Mouse (Mus musculus) lung, postnatal 0 days (tissue): Measurements from ENCODE around the gene Gm4869. TPM values are rescaled to one million over a fixed set of nuclear protein-coding genes. Genes with fewer than 3 reads are reported as not detected.
A peak's percentile ranks its signal among the peaks of the same experiment; 100 is the strongest.

Experiments used
- ATAC-seq: fragments of 200-750 bp; cut with Nextera tagmentation; 2 replicates; pipeline ENCODE4 v1.8.0; 2017; ENCODE audit warnings: moderate library complexity
- DNase-seq: peaks from one replicate; pipeline ENCODE4 v3.0.0-alpha.2; 2016; ENCODE audit warnings: low spot score
- H3K27ac ChIP-seq: fragments of 300-500 bp; sonication (generic); 2 replicates; pipeline ENCODE4 v1.5.1; 2014; ENCODE audit warnings: antibody characterized with exemption, mild to moderate bottlenecking, low read length, mixed read lengths
- H3K27me3 ChIP-seq: fragments of 300-500 bp; sonication (generic); replicated peaks from 2 replicates; pipeline ENCODE4 v1.6.1; 2014; ENCODE audit warnings: low read length, mixed read lengths; ENCODE audit not compliant: insufficient read depth
- H3K36me3 ChIP-seq: fragments of 300-500 bp; sonication (generic); 2 replicates; pipeline ENCODE4 v1.6.1; 2014; ENCODE audit warnings: low read length, mixed read lengths; ENCODE audit not compliant: insufficient read depth
- H3K4me1 ChIP-seq: fragments of 300-500 bp; sonication (generic); 2 replicates; pipeline ENCODE4 v1.6.1; 2014; ENCODE audit warnings: antibody characterized with exemption, low read depth, low read length, mixed read lengths; ENCODE audit not compliant: insufficient read depth
- H3K4me2 ChIP-seq: fragments of 300-500 bp; sonication (generic); replicated peaks from 2 replicates; pipeline ENCODE4 v1.6.1; 2014; ENCODE audit warnings: low read depth, mild to moderate bottlenecking, low read length, moderate library complexity, mixed read lengths
- H3K4me3 ChIP-seq: fragments of 300-500 bp; sonication (generic); 2 replicates; pipeline ENCODE4 v1.5.1; 2014; ENCODE audit warnings: low read depth, low read length
- H3K9ac ChIP-seq: fragments of 300-500 bp; sonication (generic); replicated peaks from 2 replicates; pipeline ENCODE4 v1.6.1; 2014; ENCODE audit warnings: low read depth, mild to moderate bottlenecking
- H3K9me3 ChIP-seq: fragments of 300-500 bp; sonication (generic); 2 replicates; pipeline ENCODE4 v1.6.1; 2016; ENCODE audit warnings: low read length, mixed read lengths
- CTCF ChIP-seq: IDR thresholded peaks from 2 replicates; pipeline ENCODE4 v1.5.1; 2016; ENCODE audit warnings: antibody characterized with exemption, mild to moderate bottlenecking
- EP300 ChIP-seq: IDR thresholded peaks from 2 replicates; pipeline ENCODE4 v1.6.1; 2016; ENCODE audit warnings: antibody characterized with exemption, mild to moderate bottlenecking, control low read depth
- WGBS: fragments of 180-500 bp; shearing (Covaris S2); extraction: QIAGEN DNeasy Blood & Tissue Kit; methylation state at CpG from one replicate; pipeline ENCODE4 v1.1.7; 2014; 5-methylcytosine and 5-hydroxymethylcytosine counted together
- polyA plus RNA-seq: library from polyadenylated mRNA; unstranded; fragments of >200 nt; fragmentation: Nextera tagmentation; extraction: Ambion mirVana; gene quantifications from 2 replicates; pipeline ENCODE4 v1.2.1, GENCODE M21; 2015

Gm4869 gene
- polyA plus RNA-seq, 1 experiment from 2014 or later: not detected

- no peak overlapping the region for H3K9ac ChIP-seq
- ATAC-seq (peak; percentile 67), DNase-seq (peak; percentile 73)
- no peaks in the 10 kb centered on the region for H3K4me1 ChIP-seq
- TF ChIP-seq EP300: no peak
- TF ChIP-seq CTCF: peak; percentile 80
- no peaks in the 10 kb centered on the region for H3K9me3 ChIP-seq
- H3K27ac ChIP-seq: no peak overlapping the region
- 35% methylated on average over 8 of the region's 8 CpGs for WGBS
- H3K4me2 ChIP-seq: no peak overlapping the region
- no peaks in the 10 kb centered on the region for H3K27me3 ChIP-seq
- no peak overlapping the region for H3K4me3 ChIP-seq
- no peaks in the 10 kb centered on the region for H3K36me3 ChIP-seq
Observed at GRCm38 (mm10) chr5:140411339-140411738, 34.1 kb upstream of the Gm4869 start.

- Histone ChIP-seq H3K4me1 (peaks cover 2% of the 10 kb centered on the region; the same call in 1 of the 2 replicates), H3K9ac (no peak overlapping the region), H3K4me3 (no peak overlapping the region), H3K36me3 (no peaks in the 10 kb centered on the region), H3K9me3 (no peaks in the 10 kb centered on the region), H3K27me3 (no peaks in the 10 kb centered on the region), H3K27ac (no peak overlapping the region), H3K4me2 (no peak overlapping the region)
- TF ChIP-seq EP300 (no peak), CTCF (no peak)
- no peak for DNase-seq
- ATAC-seq: no peak
- 51% methylated on average over 4 of the region's 4 CpGs for WGBS
Observed at GRCm38 (mm10) chr5:140414647-140415046, 30.8 kb upstream of the Gm4869 start.

GRCm38 (mm10) chr5:140418106-140418488 lies 27.3 kb upstream of the Gm4869 start:
- Histone ChIP-seq H3K4me2 (peak overlapping the region; percentile 89), H3K9me3 (no peaks in the 10 kb centered on the region), H3K9ac (peak overlapping the region; percentile 97), H3K4me3 (peak overlapping the region; percentile 93), H3K27ac (peak overlapping the region; percentile 86), H3K27me3 (no peaks in the 10 kb centered on the region), H3K36me3 (no peaks in the 10 kb centered on the region), H3K4me1 (peaks cover 14% of the 10 kb centered on the region; the same call in 1 of the 2 replicates)
- WGBS: 1% methylated on average over 12 of the region's 12 CpGs
- ATAC-seq: no peak
- no peak for TF ChIP-seq CTCF
- TF ChIP-seq EP300: no peak; the same call in 1 of the 2 replicates
- no peak for DNase-seq

GRCm38 (mm10) chr5:140418489-140419441 lies 26.7 kb upstream of the Gm4869 start, which contains the start of gene Eif3b:
Eif3b (plus strand) TSS chr5:140419328.
- H3K4me1 ChIP-seq: peaks cover 14% of the 10 kb centered on the region; the same call in 1 of the 2 replicates
- DNase-seq: peak; percentile 97
- H3K4me3 ChIP-seq: peak within 1 kb of the TSS; percentile 93
- H3K27me3 ChIP-seq: no peaks in the 10 kb centered on the region
- ATAC-seq: peak; percentile 94
- H3K9ac ChIP-seq: peak within 1 kb of the TSS; percentile 97
- H3K9me3 ChIP-seq: no peaks in the 10 kb centered on the region
- TF ChIP-seq CTCF (peak; percentile 52), EP300 (peak; percentile 79)
- no peaks in the 10 kb centered on the region for H3K36me3 ChIP-seq
- peak within 1 kb of the TSS; percentile 89 for H3K4me2 ChIP-seq
- under 1% methylated on average over 65 of the region's 65 CpGs for WGBS
- peak within 1 kb of the TSS; percentile 86 for H3K27ac ChIP-seq

GRCm38 (mm10) chr5:140419442-140420080 lies 25.9 kb upstream of the Gm4869 start:
- Histone ChIP-seq H3K9ac (peak overlapping the region; percentile 97), H3K4me1 (peaks cover 14% of the 10 kb centered on the region; the same call in 1 of the 2 replicates), H3K4me3 (peak overlapping the region; percentile 93), H3K27ac (peak overlapping the region; percentile 86), H3K9me3 (no peaks in the 10 kb centered on the region), H3K36me3 (no peaks in the 10 kb centered on the region), H3K27me3 (no peaks in the 10 kb centered on the region), H3K4me2 (peak overlapping the region; percentile 89)
- under 1% methylated on average over 58 of the region's 62 CpGs for WGBS
- ATAC-seq (peak; percentile 39), DNase-seq (peak; percentile 26)
- TF ChIP-seq CTCF (no peak), EP300 (no peak)

- Histone ChIP-seq H3K4me2 (peak overlapping the region; percentile 89), H3K9me3 (no peaks in the 10 kb centered on the region), H3K4me1 (peaks cover 14% of the 10 kb centered on the region; the same call in 1 of the 2 replicates), H3K9ac (peak overlapping the region; percentile 97), H3K36me3 (no peaks in the 10 kb centered on the region), H3K27ac (no peak overlapping the region), H3K27me3 (no peaks in the 10 kb centered on the region), H3K4me3 (peak overlapping the region; percentile 93)
- DNase-seq: no peak
- ATAC-seq: no peak
- 42% methylated on average over 4 of the region's 4 CpGs for WGBS
- TF ChIP-seq CTCF: no peak
- no peak for TF ChIP-seq EP300
Observed at GRCm38 (mm10) chr5:140420616-140421015, 24.8 kb upstream of the Gm4869 start.
